Mouse (Mus musculus): Measurements from ENCODE around the gene Pitpna. TPM values are rescaled to one million over a fixed set of nuclear protein-coding genes. Genes with fewer than 3 reads are reported as not detected.

Pitpna gene
- 56.1 and 80.1 TPM in 2 replicates for polyA plus RNA-seq (2016; fragmentation: Nextera tagmentation; extraction: Ambion mirVana)

DNA sequence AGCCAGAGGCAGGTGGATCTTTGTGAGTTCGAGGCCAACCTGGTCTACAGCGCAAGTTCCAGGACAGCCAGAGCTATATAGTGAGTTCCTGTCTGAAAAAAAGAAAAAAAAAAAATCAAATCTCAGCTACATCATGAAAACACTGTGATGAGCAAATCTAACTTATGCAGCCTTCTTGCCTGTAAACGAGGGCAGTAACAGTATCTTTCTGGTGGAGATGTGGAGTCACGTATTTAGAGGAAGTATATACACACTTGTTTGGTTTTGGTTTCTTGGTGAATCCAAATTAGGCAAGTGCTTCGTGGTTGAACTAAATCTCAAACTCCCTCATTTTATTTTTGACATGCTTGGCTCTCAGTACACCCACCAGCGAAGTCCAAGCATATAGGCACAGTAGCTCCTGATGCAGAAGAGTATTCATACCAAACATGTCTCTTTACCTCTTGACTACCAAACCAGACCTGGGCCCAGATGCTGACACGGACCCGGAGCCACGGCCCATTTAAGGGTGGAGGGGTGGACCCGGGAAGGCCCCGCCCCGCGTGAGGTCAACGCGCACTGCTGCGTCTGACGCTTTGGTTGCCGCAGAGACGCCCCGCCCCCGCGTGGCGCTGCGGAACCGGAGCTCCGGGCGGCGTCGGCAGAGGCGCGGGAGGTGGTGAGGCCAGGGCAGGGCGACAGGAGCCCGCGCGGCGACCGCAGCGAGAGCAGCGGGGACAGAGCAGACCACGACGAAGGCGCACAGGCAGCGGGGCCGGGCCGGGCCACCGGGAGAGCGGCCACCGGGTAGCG lies at the start of gene Pitpna:
Gene Pitpna, plus strand, starts transcription at position 605 of the 792 bp plus-strand sequence.
- peaks cover 29% of the 10 kb centered on the region for H3K4me1 ChIP-seq
- H3K36me3 ChIP-seq: peaks cover 18% of the 10 kb centered on the region
- H3K4me3 ChIP-seq: peak within 1 kb of the TSS; percentile 98
- H3K27ac ChIP-seq: peak within 1 kb of the TSS; percentile 95
- WGBS: 5% methylated on average over 49 of the region's 49 CpGs
- DNase-seq (ENCODE audit: low spot score): peak; percentile 97
- no peaks in the 10 kb centered on the region for H3K27me3 ChIP-seq (ENCODE audit: insufficient read depth, poor library complexity, severe bottlenecking)
- H3K9me3 ChIP-seq: no peaks in the 10 kb centered on the region

DNA sequence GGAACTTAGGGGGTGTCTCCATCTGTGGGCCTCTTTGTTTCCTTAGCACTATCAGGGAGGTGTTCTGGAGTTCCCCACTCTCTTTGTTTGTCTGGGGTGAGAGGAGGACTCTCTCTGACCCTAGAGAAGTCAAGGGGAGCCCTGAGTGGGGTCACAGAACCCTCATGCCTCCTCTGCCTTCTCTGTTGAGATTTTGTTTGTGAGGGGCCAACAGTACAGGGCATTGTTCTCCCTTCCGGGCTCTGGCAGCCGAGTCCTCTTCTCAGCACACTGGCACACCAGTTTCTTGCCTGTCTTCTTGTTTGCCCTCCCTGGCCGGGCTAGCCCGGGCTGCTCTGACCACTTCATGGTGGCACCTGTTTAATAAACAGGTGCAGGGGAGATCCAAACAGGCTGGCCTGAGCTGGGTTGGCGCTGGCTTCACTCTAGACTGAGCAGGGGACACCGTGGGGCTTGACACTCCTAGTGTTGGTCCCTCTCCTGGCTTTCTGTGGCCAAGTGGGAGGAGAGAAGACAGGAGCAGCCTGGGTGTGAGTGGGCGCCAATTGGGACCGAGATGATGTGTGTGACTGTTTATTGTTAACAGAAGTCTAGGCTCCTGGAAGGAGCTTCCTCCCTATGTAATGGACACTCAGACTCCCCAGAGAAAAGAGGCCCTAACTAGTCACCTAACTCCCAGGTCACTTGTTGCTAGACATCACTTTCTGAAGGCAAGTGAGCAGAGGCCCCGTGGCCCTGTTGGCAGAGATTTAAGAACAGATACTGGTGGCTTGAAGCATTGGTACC lies 49.5 kb upstream of the Pitpna start:
- Histone ChIP-seq H3K27ac (peak overlapping the region; percentile 83), H3K4me3 (no peak overlapping the region), H3K27me3 (ENCODE audit: insufficient read depth, poor library complexity, severe bottlenecking) (peaks cover 6% of the 10 kb centered on the region; the same call in 1 of the 2 replicates), H3K36me3 (no peaks in the 10 kb centered on the region), H3K4me1 (peaks cover 55% of the 10 kb centered on the region), H3K9me3 (no peaks in the 10 kb centered on the region)
- 68% methylated on average over 9 of the region's 9 CpGs for WGBS
- DNase-seq (ENCODE audit: low spot score): no peak

DNA sequence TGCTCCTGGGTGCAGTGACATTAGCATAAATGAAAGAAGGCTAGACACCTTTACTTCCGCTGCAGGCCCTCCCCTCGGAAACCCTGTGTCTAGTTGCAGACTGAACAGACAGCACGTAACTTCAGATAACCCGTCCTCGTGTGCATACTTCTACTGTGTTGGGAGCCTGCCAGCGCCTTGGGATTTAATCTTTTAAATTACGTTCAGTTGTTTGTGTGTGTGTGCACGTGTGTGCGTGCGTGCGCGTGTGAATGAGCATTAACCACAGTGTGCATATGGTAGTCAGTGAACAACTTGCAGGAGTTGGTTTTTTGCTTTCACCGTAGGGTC lies 49.0 kb upstream of the Pitpna start:
- WGBS: 86% methylated on average over 13 of the region's 13 CpGs
- no peaks in the 10 kb centered on the region for H3K36me3 ChIP-seq
- H3K4me3 ChIP-seq: no peak overlapping the region
- no peak for DNase-seq (ENCODE audit: low spot score)
- H3K9me3 ChIP-seq: no peaks in the 10 kb centered on the region
- H3K4me1 ChIP-seq: peaks cover 55% of the 10 kb centered on the region
- no peak overlapping the region for H3K27ac ChIP-seq
- H3K27me3 ChIP-seq (ENCODE audit: insufficient read depth, poor library complexity, severe bottlenecking): peaks cover 6% of the 10 kb centered on the region; the same call in 1 of the 2 replicates

DNA sequence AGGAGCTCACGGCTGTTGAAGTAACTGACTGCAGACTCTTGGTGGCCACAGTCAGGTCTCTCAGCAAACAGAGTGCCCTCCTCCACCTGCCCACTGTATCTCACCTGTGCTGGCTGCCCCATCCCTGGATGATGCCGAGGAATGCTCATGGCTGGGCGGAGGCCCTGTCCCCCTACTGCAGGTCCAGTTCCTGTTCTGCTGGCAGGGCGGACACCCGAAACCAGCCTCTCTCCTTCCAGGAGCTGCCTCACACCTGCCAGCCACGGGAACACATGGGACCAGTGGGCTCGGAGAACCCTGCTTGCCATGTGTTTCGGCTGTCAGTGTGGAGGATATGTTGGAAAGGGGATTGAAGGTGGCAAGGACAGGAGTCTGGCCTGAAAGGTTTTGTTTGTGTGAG lies 47.7 kb upstream of the Pitpna start:
- Histone ChIP-seq H3K27me3 (ENCODE audit: insufficient read depth, poor library complexity, severe bottlenecking) (peaks cover 6% of the 10 kb centered on the region; the same call in 1 of the 2 replicates), H3K36me3 (peaks cover 4% of the 10 kb centered on the region; the same call in 1 of the 2 replicates), H3K27ac (peak overlapping the region; percentile 29; the same call in 1 of the 2 replicates), H3K4me3 (no peak overlapping the region), H3K9me3 (no peaks in the 10 kb centered on the region), H3K4me1 (peaks cover 56% of the 10 kb centered on the region)
- WGBS: 78% methylated on average over 8 of the region's 8 CpGs
- DNase-seq (ENCODE audit: low spot score): no peak

DNA sequence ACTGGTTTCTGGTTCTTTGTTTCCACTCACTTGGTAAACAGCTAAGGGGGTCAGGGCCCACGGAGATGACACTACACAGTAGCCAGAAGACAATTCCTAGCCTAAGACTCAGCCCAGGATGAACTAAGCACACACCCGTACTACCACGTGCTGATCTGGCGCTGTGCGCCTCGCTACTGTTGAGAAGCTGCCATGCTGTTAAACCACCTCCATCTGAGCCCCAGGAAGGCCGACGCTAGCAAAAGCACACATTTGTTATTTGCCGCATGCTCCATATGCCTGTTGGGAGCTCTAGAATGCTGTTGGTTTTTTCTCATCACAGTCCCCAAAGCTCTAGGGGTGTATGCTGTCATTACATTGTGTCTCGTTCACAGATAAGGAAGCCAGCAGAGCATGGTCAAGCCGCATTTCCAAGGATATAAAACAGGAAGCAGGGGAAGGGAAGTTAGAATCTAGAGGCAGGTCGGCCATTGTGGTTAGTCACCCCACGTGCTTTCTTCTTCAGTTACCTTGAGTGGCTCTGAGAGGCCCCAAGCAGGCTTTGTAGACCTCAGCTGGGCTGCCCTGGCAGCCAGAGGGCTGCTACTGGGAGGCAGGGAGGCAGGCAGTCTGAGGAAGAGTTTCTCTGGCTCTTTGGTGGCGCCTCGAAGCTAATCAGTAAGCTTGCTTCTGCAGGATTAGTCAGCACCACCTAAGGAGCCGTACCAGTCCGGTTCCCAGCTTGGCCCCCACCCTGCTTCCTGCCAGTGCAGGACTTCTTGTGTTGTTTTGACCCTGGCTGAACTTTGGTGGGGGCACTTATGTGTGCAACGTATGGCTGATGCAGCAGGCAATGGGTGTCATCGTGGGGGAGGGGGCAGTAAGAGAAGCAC lies 47.0 kb upstream of the Pitpna start:
- H3K27ac ChIP-seq: peak overlapping the region; percentile 80
- DNase-seq (ENCODE audit: low spot score): no peak
- peaks cover 6% of the 10 kb centered on the region; the same call in 1 of the 2 replicates for H3K27me3 ChIP-seq (ENCODE audit: insufficient read depth, poor library complexity, severe bottlenecking)
- peaks cover 4% of the 10 kb centered on the region; the same call in 1 of the 2 replicates for H3K36me3 ChIP-seq
- no peaks in the 10 kb centered on the region for H3K9me3 ChIP-seq
- H3K4me3 ChIP-seq: no peak overlapping the region
- 60% methylated on average over 19 of the region's 19 CpGs for WGBS
- peaks cover 57% of the 10 kb centered on the region for H3K4me1 ChIP-seq

DNA sequence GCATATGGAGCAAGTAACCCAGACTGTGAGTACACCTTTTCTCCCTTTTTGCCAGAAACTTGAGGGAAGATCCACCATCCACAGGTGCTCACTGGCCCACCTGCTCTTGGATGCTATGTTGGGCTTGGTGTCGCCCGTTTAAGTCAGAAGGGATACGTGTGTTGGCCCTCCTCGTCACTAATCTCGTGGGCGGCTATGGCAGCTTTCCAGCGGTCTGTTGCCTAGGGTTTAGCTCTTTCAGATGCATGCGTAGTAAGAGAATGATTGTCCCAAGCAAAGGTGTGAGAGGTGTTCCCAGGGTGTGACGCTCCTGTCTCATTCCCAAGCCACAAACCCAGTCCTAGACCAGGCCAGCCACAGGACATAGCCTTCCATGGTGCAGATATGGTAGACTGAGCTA lies 43.2 kb upstream of the Pitpna start:
- Histone ChIP-seq H3K27ac (no peak overlapping the region), H3K27me3 (ENCODE audit: insufficient read depth, poor library complexity, severe bottlenecking) (no peaks in the 10 kb centered on the region), H3K4me3 (no peak overlapping the region), H3K9me3 (no peaks in the 10 kb centered on the region), H3K4me1 (peaks cover 47% of the 10 kb centered on the region), H3K36me3 (peaks cover 4% of the 10 kb centered on the region; the same call in 1 of the 2 replicates)
- 89% methylated on average over 9 of the region's 9 CpGs for WGBS
- no peak for DNase-seq (ENCODE audit: low spot score)

DNA sequence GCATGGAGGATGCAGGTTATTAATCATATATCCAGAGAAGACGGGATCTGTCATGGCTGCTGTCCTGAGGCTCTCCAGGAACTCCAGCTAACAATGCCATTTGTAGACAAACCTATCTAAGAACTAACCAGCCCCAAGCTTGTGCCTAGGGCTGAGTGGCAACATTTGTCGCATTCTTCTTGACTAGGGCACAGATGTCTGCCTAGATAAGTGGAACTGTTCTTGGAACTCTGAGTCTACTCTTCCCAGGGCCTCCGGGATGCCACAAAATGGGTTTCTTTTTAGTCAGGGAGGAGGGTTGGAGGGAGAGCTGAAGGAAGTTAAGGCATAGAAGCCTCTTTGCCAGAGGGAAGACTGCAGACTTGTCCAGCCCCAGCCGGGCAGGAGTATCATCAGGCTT lies 41.8 kb upstream of the Pitpna start:
- DNase-seq (ENCODE audit: low spot score): no peak
- no peaks in the 10 kb centered on the region for H3K9me3 ChIP-seq
- 0 out of 2 replicates have a peak overlapping the region, but pooled peaks have one; percentile 23 for H3K27ac ChIP-seq
- peaks cover 4% of the 10 kb centered on the region; the same call in 1 of the 2 replicates for H3K36me3 ChIP-seq
- no peak overlapping the region for H3K4me3 ChIP-seq
- H3K4me1 ChIP-seq: peaks cover 50% of the 10 kb centered on the region
- H3K27me3 ChIP-seq (ENCODE audit: insufficient read depth, poor library complexity, severe bottlenecking): no peaks in the 10 kb centered on the region
- 60% methylated on average over 4 of the region's 4 CpGs for WGBS

DNA sequence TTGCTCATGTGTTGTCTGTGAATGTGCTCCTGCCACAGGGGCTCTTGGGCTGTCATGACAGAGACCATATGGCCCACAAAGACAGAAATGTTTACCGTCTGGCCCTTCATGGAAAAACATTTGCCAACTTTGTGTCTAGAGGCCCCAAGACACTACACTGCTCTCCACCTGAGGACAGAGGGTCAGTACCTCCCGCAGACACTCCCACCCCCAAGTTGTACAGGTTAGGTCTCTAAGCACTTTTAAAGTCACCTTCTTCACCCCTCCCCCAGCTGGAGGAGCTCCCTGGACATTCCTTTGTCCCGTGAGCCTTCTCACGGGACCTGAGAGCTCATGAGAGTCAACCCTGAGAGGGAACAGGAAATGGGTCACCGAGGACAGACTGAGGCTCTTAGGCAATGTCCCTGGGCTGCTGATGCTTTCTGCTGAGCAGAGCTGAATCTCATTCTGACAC lies 38.2 kb upstream of the Pitpna start:
- no peaks in the 10 kb centered on the region for H3K9me3 ChIP-seq
- no peak overlapping the region for H3K4me3 ChIP-seq
- H3K36me3 ChIP-seq: peaks cover 4% of the 10 kb centered on the region; the same call in 1 of the 2 replicates
- 30% methylated on average over 5 of the region's 5 CpGs for WGBS
- H3K4me1 ChIP-seq: peaks cover 56% of the 10 kb centered on the region
- no peaks in the 10 kb centered on the region for H3K27me3 ChIP-seq (ENCODE audit: insufficient read depth, poor library complexity, severe bottlenecking)
- no peak for DNase-seq (ENCODE audit: low spot score)
- H3K27ac ChIP-seq: peak overlapping the region; percentile 72

DNA sequence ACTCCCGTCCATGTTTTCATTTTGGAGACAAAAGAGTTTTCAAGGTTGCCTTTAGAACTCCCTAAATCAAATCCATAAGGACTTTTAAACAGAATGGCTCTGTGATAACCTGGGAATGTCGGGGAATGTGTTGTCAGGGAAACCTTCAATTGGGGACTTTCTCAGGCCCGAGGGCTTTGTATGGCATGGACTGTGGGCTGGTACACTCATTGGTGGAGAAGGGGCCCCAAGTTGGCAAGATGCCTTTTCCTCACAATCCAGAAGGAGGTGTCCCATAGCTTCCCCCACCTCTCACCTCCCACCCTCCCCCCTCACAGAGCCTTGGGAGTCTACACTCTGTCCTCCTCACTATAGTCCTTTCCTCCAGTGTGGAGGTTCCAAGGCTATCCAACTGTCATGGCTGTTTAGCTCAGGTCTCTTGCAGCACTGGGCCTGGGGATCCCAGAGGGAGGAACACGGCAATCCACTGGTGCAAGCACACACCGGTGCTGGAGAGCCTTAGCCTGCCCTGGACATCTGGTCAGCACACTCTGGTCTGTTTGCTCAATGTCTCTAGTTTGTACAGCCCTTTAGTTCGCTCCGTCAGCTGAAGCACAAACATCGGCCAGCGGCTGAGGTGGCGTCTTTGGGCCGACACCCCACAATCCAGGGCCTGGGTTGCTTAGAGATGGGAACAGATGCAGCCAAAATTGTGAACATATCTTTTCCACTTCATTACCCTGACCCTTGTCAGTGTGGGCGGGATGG lies 37.5 kb upstream of the Pitpna start:
- DNase-seq (ENCODE audit: low spot score): no peak
- H3K27ac ChIP-seq: peak overlapping the region; percentile 72; the same call in 1 of the 2 replicates
- H3K4me3 ChIP-seq: no peak overlapping the region
- no peaks in the 10 kb centered on the region for H3K9me3 ChIP-seq
- H3K4me1 ChIP-seq: peaks cover 50% of the 10 kb centered on the region
- H3K36me3 ChIP-seq: no peaks in the 10 kb centered on the region
- 79% methylated on average over 12 of the region's 12 CpGs for WGBS
- H3K27me3 ChIP-seq (ENCODE audit: insufficient read depth, poor library complexity, severe bottlenecking): no peaks in the 10 kb centered on the region

DNA sequence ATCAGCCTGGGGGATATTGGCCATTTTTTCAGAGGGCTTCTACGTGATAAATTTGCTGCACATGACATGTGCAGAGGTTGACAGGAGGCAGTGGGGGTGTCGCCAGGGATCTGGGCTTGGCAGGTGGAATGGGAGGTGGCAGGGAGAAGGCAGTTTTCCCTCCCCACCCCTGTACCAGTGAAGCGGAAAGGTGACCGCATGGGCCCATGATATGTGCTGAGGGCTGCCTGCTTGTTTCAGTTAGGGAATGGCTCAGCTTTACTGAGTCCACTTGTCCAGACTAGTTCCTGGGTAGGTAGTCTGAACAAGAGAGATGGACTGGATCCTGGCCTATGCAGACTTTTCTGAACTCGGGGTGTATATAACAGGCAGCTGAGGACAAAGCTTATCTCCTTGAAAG lies 36.6 kb upstream of the Pitpna start:
- Histone ChIP-seq H3K9me3 (no peaks in the 10 kb centered on the region), H3K27ac (0 out of 2 replicates have a peak overlapping the region, but pooled peaks have one; percentile 83), H3K36me3 (no peaks in the 10 kb centered on the region), H3K27me3 (ENCODE audit: insufficient read depth, poor library complexity, severe bottlenecking) (no peaks in the 10 kb centered on the region), H3K4me3 (no peak overlapping the region), H3K4me1 (peaks cover 40% of the 10 kb centered on the region)
- 87% methylated on average over 5 of the region's 5 CpGs for WGBS
- DNase-seq (ENCODE audit: low spot score): no peak

DNA sequence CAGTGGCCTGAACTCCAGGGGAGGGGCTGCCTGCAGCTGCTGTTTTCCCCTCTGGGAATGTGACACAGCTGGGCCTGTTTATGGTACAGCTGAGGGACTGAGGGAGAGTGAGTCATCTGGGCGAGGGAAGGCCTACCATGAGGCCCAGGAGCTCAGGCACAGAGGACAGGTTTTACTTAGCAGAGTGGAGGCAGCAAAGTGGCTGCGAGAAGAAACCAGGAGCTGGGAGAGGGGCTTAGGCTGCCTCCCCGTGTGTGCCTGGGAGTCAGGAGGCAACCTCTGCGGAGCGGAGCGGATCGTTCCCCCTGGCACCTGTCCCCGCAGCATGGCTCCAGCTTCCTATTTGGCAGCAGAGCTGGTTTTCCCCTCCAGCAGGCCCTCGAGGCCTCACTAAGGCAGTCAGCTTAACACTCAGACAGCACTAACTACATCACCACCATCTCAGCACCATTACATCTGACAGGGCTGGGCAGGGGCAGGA lies 35.9 kb upstream of the Pitpna start:
- no peaks in the 10 kb centered on the region for H3K9me3 ChIP-seq
- 68% methylated on average over 9 of the region's 9 CpGs for WGBS
- peak overlapping the region; percentile 83 for H3K27ac ChIP-seq
- no peaks in the 10 kb centered on the region for H3K27me3 ChIP-seq (ENCODE audit: insufficient read depth, poor library complexity, severe bottlenecking)
- no peak overlapping the region for H3K4me3 ChIP-seq
- DNase-seq (ENCODE audit: low spot score): no peak
- peaks cover under 1% of the 10 kb centered on the region; the same call in 1 of the 2 replicates for H3K36me3 ChIP-seq
- H3K4me1 ChIP-seq: peaks cover 39% of the 10 kb centered on the region
